Mouse (Mus musculus) neural tube, embryonic 11.5 days (tissue): ENCODE results near the gene Nek11. TPM values are rescaled to one million over a fixed set of nuclear protein-coding genes. Genes with fewer than 3 reads are reported as not detected.

Experiments used
- ATAC-seq: fragments of 200-750 bp; cut with Nextera tagmentation; 2 replicates; pipeline ENCODE4 v1.8.0; 2017; ENCODE audit warnings: moderate number of reproducible peaks, mild to moderate bottlenecking, moderate TSS enrichment, moderate library complexity; ENCODE audit not compliant: insufficient read depth, low FRiP score, low TSS enrichment
- DNase-seq: peaks from one replicate; pipeline ENCODE4 v3.0.0-alpha.2; 2015; ENCODE audit warnings: low spot score
- H3K27ac ChIP-seq: fragments of 300-500 bp; sonication (generic); 2 replicates; pipeline ENCODE4 v1.5.1; 2014; ENCODE audit warnings: low read depth, mild to moderate bottlenecking, low read length
- H3K27me3 ChIP-seq: fragments of 300-500 bp; sonication (generic); 2 replicates; pipeline ENCODE4 v1.6.1; 2014; ENCODE audit warnings: mild to moderate bottlenecking, low read length, mixed read lengths; ENCODE audit not compliant: control insufficient read depth, insufficient read depth
- H3K36me3 ChIP-seq: fragments of 300-500 bp; sonication (generic); 2 replicates; pipeline ENCODE4 v1.6.1; 2014; ENCODE audit warnings: mild to moderate bottlenecking, low read length, moderate library complexity, mixed read lengths; ENCODE audit not compliant: control insufficient read depth, insufficient read depth
- H3K4me1 ChIP-seq: fragments of 300-500 bp; sonication (generic); 2 replicates; pipeline ENCODE4 v1.6.1; 2014; ENCODE audit warnings: low read length, mixed read lengths; ENCODE audit not compliant: control insufficient read depth, insufficient read depth
- H3K4me2 ChIP-seq: fragments of 300-500 bp; sonication (generic); 2 replicates; pipeline ENCODE4 v1.6.1; 2014; ENCODE audit warnings: low read depth, mild to moderate bottlenecking, moderate library complexity
- H3K4me3 ChIP-seq: fragments of 300-500 bp; sonication (generic); 2 replicates; pipeline ENCODE4 v1.5.1; 2014; ENCODE audit warnings: low read depth, low read length
- H3K9ac ChIP-seq: fragments of 300-500 bp; sonication (generic); 2 replicates; pipeline ENCODE4 v1.6.1; 2014; ENCODE audit warnings: mild to moderate bottlenecking, low read length
- H3K9me3 ChIP-seq: fragments of 300-500 bp; sonication (generic); 2 replicates; pipeline ENCODE4 v1.6.1; 2016; ENCODE audit warnings: low read length; ENCODE audit not compliant: control insufficient read depth
- WGBS: fragments of 180-500 bp; shearing (Covaris S2); extraction: QIAGEN DNeasy Blood & Tissue Kit; methylation state at CpG from one replicate; pipeline ENCODE4 v1.1.7; 2014; 5-methylcytosine and 5-hydroxymethylcytosine counted together
- polyA plus RNA-seq: library from polyadenylated mRNA; unstranded; fragments of >200 nt; fragmentation: Nextera tagmentation; extraction: Ambion mirVana; gene quantifications from 2 replicates; pipeline ENCODE4 v1.2.1, GENCODE M21; 2014

The Nek11 gene
- polyA plus RNA-seq, 1 experiment from 2014 or later, result 0.54 TPM

- H3K9me3 ChIP-seq, result no peaks in the 10 kb centered on the region
- no peak overlapping the region for H3K4me2 ChIP-seq
- no peak overlapping the region for H3K9ac ChIP-seq
- WGBS, result 77% methylated on average over 7 of the region's 7 CpGs
- DNase-seq (no peak), ATAC-seq (no peak)
- H3K36me3 ChIP-seq, result no peaks in the 10 kb centered on the region
- no peak overlapping the region for H3K27ac ChIP-seq
- no peaks in the 10 kb centered on the region for H3K4me1 ChIP-seq
- H3K4me3 ChIP-seq, result no peak overlapping the region
- H3K27me3 ChIP-seq, result no peaks in the 10 kb centered on the region
Observed at GRCm38 (mm10) chr9:105376411-105376810, 18.9 kb downstream of the Nek11 start.

- Histone ChIP-seq H3K9ac (no peak overlapping the region), H3K27me3 (no peaks in the 10 kb centered on the region), H3K4me1 (no peaks in the 10 kb centered on the region), H3K36me3 (no peaks in the 10 kb centered on the region), H3K4me3 (no peak overlapping the region), H3K27ac (no peak overlapping the region), H3K9me3 (no peaks in the 10 kb centered on the region), H3K4me2 (no peak overlapping the region)
- ATAC-seq, result no peak
- DNase-seq, result no peak
- WGBS, result 63% methylated on average over 5 of the region's 5 CpGs
Observed at GRCm38 (mm10) chr9:105374361-105374760, 21.0 kb downstream of the Nek11 start.

DNA sequence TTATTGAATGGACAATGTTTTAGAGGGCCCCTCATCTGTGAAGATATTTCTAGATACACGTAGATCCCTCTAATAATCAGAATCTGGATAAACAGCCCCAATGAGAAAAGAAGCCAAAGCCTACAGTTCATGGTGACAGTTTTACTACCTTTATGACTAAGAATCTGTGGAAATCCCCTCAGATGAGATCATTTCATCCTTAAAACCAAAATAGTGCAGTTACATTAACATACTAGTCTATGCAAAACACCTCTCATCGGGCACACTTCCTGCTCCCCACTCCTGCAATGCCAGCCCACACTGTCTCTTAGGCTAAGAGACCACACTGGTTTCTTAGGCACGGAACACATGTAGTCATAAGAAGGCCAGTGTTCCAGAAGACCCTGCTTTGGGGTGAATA is 26.7 kb downstream of the Nek11 start:
- no peaks in the 10 kb centered on the region for H3K36me3 ChIP-seq
- H3K4me2 ChIP-seq, result no peak overlapping the region
- no peak overlapping the region for H3K27ac ChIP-seq
- no peaks in the 10 kb centered on the region for H3K27me3 ChIP-seq
- no peak overlapping the region for H3K9ac ChIP-seq
- H3K4me3 ChIP-seq, result no peak overlapping the region
- no peaks in the 10 kb centered on the region for H3K4me1 ChIP-seq
- no peaks in the 10 kb centered on the region for H3K9me3 ChIP-seq
- DNase-seq, result no peak
- 84% methylated on average over 3 of the region's 3 CpGs for WGBS
- ATAC-seq, result no peak

DNA sequence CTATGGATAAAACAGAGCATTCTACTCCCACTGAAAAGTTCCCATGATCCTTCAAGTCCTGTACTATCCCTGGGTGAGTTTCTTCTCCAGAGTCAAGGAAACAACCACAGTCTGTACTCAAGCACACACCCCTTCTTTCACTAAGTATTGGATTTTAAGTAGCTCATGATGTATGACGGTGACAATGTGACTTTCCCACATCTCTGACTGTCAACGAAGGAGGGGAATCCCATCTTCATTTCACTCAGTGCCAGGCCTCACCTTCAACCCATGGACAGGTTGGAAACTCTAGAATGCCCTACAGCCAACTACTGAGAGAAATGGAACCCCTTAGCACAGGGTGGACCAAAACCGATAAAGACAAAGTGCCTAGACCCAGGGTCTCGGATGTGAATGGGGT is 29.1 kb downstream of the Nek11 start:
- H3K36me3 ChIP-seq, result no peaks in the 10 kb centered on the region
- no peaks in the 10 kb centered on the region for H3K9me3 ChIP-seq
- 93% methylated on average over 4 of the region's 4 CpGs for WGBS
- DNase-seq (no peak), ATAC-seq (no peak)
- no peak overlapping the region for H3K27ac ChIP-seq
- no peaks in the 10 kb centered on the region for H3K4me1 ChIP-seq
- no peak overlapping the region for H3K4me2 ChIP-seq
- H3K9ac ChIP-seq, result no peak overlapping the region
- H3K4me3 ChIP-seq, result no peak overlapping the region
- H3K27me3 ChIP-seq, result no peaks in the 10 kb centered on the region

- H3K4me2 ChIP-seq, result no peak overlapping the region
- H3K9ac ChIP-seq, result no peak overlapping the region
- ATAC-seq (no peak), DNase-seq (no peak)
- WGBS, result 82% methylated on average over 5 of the region's 5 CpGs
- no peaks in the 10 kb centered on the region for H3K36me3 ChIP-seq
- H3K27me3 ChIP-seq, result no peaks in the 10 kb centered on the region
- no peaks in the 10 kb centered on the region for H3K4me1 ChIP-seq
- H3K9me3 ChIP-seq, result no peaks in the 10 kb centered on the region
- H3K27ac ChIP-seq, result no peak overlapping the region
- H3K4me3 ChIP-seq, result no peak overlapping the region
Observed at GRCm38 (mm10) chr9:105363520-105364231, 31.6 kb downstream of the Nek11 start.

DNA sequence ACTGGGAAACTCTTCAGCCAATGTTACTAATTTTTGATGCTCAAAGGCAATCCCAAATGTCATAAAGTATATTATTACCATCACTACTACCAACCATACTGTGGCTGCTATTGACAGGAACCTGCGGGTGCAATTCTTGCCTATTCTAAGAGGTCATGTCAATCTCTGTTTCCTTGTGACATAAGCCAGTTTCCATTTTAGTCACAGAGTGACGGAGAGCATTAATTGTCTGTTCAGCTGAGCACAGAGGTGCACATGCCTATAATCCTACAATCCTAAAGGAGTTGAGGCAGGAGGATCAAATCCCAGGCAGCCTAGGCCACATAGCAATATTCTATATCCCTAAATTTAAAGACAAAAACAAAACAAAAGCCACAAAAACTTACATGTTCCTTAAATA is 33.1 kb downstream of the Nek11 start:
- ATAC-seq (no peak), DNase-seq (no peak)
- H3K4me3 ChIP-seq, result no peak overlapping the region
- WGBS, result 94% methylated on average over 2 of the region's 2 CpGs
- H3K36me3 ChIP-seq, result no peaks in the 10 kb centered on the region
- H3K9ac ChIP-seq, result no peak overlapping the region
- no peaks in the 10 kb centered on the region for H3K27me3 ChIP-seq
- H3K27ac ChIP-seq, result no peak overlapping the region
- H3K9me3 ChIP-seq, result no peaks in the 10 kb centered on the region
- H3K4me2 ChIP-seq, result no peak overlapping the region
- no peaks in the 10 kb centered on the region for H3K4me1 ChIP-seq

DNA sequence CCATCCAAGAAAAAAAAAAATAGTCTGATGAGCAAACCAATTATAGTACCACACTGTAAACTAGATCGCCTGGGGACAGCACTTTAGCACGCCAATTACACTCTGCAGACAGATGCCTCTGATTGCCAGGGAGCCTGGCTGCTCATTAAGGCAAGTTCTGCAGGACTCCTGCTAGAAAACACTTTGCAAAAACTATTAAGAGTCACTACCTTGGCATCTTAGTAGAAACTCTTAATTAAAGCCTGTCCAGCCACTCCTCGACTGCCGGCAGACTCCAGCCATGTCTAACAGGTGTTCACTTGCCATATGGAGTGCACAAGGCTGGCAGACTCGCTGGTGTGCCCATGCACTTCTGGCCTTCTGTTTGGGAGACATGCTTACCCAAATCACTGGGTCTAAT is 46.3 kb downstream of the Nek11 start:
- DNase-seq, result no peak
- H3K27ac ChIP-seq, result no peak overlapping the region
- H3K27me3 ChIP-seq, result no peaks in the 10 kb centered on the region
- H3K4me2 ChIP-seq, result no peak overlapping the region
- no peak overlapping the region for H3K9ac ChIP-seq
- no peak for ATAC-seq
- no peaks in the 10 kb centered on the region for H3K4me1 ChIP-seq
- no peaks in the 10 kb centered on the region for H3K9me3 ChIP-seq
- no peaks in the 10 kb centered on the region for H3K36me3 ChIP-seq
- WGBS, result 76% methylated on average over 5 of the region's 5 CpGs
- H3K4me3 ChIP-seq, result no peak overlapping the region

- Histone ChIP-seq H3K4me3 (no peak overlapping the region), H3K4me2 (no peak overlapping the region), H3K9ac (no peak overlapping the region), H3K9me3 (no peaks in the 10 kb centered on the region), H3K36me3 (no peaks in the 10 kb centered on the region), H3K4me1 (no peaks in the 10 kb centered on the region), H3K27ac (no peak overlapping the region), H3K27me3 (no peaks in the 10 kb centered on the region)
- WGBS, result 82% methylated on average over 10 of the region's 10 CpGs
- ATAC-seq (no peak), DNase-seq (no peak)
Observed at GRCm38 (mm10) chr9:105348242-105349031, 46.9 kb downstream of the Nek11 start.
